Mouse (Mus musculus): Measurements from ENCODE around the gene Rxfp2. TPM values are rescaled to one million over a fixed set of nuclear protein-coding genes. Genes with fewer than 3 reads are reported as not detected.

Rxfp2 gene
- under 1 TPM; 0.35 to 0.72 TPM for total RNA-seq (2021)
- long read RNA-seq, experiment 1 = 0 reads
- long read RNA-seq, experiment 2 = 0 reads

DNA sequence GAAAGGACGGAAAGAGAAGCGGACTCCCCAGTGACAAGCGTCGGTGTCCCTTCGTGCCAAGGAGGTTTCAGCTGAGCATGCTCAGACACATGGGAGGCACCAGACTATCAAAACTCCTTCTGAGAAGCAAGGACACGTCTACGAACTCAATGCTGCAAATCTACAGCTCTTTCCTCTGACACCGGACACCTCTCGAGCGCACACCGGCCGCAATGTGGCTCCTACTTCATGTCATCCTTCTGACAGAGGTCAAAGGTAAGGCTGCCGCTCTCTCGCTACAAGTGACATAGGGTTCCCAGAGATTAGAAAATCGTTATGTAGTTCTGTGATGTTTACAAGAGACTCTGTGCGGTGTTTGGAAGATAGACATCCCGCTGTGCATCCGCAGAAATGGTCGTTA lies at the start of gene Rxfp2:
Rxfp2 (plus strand) TSS at position 20 of the 400 bp plus-strand sequence.
- DNase-seq (ENCODE audit: low spot score in 2 of 2) = no peak

- no peak for DNase-seq (ENCODE audit: low spot score in 2 of 2)
Observed at GRCm38 (mm10) chr5:149970261-149970660, 48.2 kb upstream of the Rxfp2 start.

DNA sequence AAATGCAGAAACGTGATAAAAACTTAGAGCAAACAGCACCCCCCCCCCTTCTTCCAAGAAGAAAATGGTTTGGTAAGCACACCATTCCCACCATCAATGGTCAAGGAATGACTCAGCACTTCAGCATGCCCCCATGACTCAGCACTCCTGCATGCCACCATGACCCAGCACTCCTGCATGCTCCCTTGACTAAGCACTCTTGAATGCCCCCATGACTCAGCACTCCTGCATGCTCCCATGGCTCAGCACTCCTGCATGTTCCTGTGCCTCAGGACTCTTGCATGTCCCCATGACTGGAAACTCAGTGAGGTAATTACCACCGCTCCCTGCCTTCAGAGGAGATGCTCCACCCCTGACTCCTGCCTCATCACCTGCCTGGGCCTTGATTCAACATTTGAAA lies 41.4 kb upstream of the Rxfp2 start:
- DNase-seq (ENCODE audit: low spot score in 2 of 2) = no peak

GRCm38 (mm10) chr5:149983621-149984020 lies 34.9 kb upstream of the Rxfp2 start:
- DNase-seq (ENCODE audit: low spot score in 2 of 2) = peak in 1 of 2 experiments; percentile 24

GRCm38 (mm10) chr5:149994578-149994977 lies 23.9 kb upstream of the Rxfp2 start:
- DNase-seq (ENCODE audit: low spot score in 2 of 2) = no peak

GRCm38 (mm10) chr5:149996614-149997013 lies 21.9 kb upstream of the Rxfp2 start:
- no peak for DNase-seq (ENCODE audit: low spot score in 2 of 2)

GRCm38 (mm10) chr5:149997321-149998034 lies 21.0 kb upstream of the Rxfp2 start:
- no peak for DNase-seq (ENCODE audit: low spot score in 2 of 2)

DNA sequence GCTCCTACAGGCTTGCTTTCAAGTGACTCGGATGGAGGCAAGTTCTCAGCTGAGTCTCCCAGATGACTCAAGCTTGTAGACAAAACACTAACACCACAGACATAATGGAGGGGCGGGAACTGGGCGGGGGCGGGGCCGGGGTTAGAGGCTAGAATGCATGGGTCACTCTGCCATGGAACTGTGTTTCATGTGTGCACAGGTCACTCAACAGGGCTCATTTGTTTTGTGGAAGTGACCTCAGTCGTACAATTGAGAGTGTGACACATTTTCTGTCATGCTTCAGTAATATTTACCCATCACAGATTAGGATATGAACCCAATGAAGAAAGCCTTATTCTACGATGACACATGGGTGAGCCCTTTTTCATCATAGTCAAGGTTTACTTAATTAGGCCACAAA lies 20.2 kb upstream of the Rxfp2 start:
- no peak for DNase-seq (ENCODE audit: low spot score in 2 of 2)

DNA sequence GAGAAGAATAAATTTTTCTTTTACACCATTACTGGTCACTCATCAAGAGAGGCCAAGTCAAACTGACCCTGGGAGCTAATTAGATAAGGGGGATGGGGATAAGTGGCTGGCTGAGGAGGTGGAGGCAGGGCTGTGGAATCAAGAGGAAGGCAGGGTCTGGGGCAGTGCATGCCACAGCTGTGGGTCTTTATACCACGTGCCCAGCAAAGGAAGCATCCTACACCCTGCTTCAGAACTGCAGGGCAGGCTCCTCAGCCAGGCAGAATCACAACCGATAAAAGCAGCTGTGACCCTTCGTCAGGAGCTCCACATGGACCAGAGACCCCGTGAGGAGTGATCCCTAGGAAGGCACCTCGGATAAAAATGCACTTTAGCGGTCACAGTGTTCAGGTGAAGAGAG lies 13.1 kb upstream of the Rxfp2 start:
- DNase-seq (ENCODE audit: low spot score in 2 of 2) = no peak

GRCm38 (mm10) chr5:150016861-150017260 lies 1.6 kb upstream of the Rxfp2 start:
- no peak for DNase-seq (ENCODE audit: low spot score in 2 of 2)

- peak in 1 of 2 experiments; percentile 20 for DNase-seq (ENCODE audit: low spot score in 2 of 2)
Observed at GRCm38 (mm10) chr5:150017672-150018071, 803 bp upstream of the Rxfp2 start.

DNA sequence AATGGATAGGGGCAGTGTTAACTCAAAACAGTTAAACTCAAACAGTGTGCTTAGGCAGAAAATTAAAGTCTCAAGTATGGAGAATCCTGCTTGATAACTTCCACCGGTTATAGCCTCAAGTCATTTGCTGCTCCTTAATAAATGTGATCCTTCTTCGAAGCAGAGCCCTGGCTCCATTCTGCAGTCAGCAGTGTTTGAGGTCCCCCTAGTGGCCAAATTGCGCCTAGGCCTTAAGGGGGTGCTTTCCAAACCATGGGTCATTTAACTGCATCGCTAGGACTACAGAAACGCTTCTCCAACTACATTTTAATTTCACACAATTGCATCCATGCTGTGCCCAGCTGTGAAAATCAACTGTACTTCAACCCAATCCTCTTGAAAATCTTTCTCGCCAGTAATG lies 2.4 kb downstream of the Rxfp2 start:
- DNase-seq (ENCODE audit: low spot score in 2 of 2) = peak; percentile 80 to 84

DNA sequence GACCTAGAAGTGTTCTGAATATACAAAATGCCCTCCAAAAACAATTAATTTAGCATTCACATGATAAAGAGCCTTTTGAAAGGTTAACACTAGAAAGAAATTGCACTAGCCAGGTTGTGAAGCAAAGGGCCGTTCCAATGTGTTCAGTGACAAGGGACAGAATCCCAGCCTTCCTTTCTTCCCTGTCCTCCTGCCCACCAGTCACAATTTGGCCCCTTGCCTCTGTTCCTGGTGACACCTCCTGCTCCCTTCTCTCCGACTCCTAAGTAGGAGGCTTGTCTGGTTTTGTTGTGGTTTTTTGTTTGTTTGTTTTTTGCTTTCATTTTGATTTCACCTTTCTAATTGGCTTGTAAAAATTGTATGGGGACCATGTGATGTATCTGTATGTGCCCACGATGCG lies 3.3 kb downstream of the Rxfp2 start:
- no peak for DNase-seq (ENCODE audit: low spot score in 2 of 2)

DNA sequence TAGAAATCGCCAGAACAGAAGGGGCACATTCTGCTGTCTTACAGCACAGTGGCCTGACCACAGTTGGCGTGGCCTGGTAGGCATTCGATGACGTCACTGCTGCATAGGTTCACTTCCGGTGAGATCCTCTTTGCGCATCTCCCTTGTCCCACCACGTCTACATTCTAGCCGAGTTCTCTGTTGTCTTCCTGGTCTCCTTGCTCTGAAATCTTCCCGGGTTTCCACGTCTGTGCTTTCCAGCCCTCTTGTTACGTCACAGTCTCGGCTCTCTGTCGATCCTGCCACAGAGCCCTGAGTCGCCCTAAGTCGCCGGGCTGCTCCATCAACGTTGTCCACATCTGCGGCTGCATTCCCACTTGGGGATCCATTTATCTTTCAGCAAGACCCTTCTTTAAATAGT lies 4.1 kb downstream of the Rxfp2 start:
- DNase-seq (ENCODE audit: low spot score in 2 of 2) = no peak

DNA sequence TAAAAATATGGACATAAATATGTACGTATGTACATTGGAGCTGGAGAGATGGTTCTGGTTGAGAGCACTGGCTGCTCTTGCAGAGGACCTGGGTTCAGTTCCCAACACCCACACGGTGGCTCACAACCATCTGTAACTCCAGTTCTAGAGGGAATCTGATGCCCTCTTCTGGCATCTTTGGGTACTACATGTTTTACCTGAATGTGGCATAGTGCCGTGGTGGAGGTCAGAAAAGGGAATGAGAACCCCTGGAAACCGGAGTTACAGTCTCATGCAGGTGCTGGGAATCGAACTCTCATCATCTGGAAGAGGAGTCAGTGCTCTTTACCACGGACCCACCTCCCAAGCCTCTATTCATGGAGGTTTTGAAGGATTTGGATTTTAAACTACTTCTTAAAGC lies 5.0 kb downstream of the Rxfp2 start:
- DNase-seq (ENCODE audit: low spot score in 2 of 2) = no peak

DNA sequence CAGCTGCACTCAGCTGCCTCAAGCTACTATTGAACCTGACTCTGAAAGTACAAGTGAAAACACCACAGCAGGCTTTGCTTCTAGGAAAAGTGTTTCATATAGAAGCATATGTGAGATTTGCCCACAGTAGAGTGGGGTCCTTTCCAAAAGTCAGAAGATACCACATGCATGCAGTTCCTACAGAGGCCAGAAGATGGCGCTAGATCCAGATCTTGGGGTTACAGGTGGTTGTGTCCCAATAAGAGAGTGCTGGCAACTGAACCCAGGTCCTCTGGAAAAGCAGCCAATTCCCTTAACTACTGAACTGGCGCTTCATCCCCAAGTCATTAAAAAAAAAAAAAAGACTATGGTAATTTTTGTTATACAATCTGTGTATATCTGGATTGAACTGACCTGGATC lies 5.7 kb downstream of the Rxfp2 start:
- DNase-seq (ENCODE audit: low spot score in 2 of 2) = no peak

- no peak for DNase-seq (ENCODE audit: low spot score in 2 of 2)
Observed at GRCm38 (mm10) chr5:150024901-150025300, 6.4 kb downstream of the Rxfp2 start.

- DNase-seq (ENCODE audit: low spot score in 2 of 2) = no peak
Observed at GRCm38 (mm10) chr5:150025326-150025725, 6.9 kb downstream of the Rxfp2 start.

DNA sequence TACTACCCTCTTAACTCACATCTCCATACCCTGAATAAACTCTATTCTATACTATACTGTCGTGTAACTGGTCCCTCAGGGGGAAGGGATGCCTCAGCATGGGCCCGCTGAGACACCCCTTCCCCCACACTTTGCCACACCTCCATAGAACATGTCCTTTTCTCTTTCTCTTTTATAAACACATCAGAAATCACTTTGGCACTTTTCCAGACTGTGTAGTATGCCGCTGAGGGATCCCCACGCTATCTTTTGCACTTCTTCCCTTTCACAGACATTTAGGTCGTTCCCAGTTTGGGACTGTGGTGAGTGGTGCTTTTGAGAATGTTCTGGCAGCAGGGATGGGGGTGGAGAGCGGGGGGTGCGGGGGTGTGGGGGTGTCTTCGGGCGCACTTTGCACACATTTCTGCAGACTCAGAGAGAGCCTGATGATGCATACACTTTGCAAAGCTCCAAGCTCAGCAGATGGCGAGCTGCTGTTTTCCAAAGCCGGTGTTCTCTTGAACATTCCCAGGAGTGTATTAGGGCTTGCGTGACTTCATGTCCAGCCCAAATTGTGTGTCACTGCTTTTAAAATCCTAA lies 8.1 kb downstream of the Rxfp2 start:
- DNase-seq (ENCODE audit: low spot score in 2 of 2) = peak; percentile 22 to 61

DNA sequence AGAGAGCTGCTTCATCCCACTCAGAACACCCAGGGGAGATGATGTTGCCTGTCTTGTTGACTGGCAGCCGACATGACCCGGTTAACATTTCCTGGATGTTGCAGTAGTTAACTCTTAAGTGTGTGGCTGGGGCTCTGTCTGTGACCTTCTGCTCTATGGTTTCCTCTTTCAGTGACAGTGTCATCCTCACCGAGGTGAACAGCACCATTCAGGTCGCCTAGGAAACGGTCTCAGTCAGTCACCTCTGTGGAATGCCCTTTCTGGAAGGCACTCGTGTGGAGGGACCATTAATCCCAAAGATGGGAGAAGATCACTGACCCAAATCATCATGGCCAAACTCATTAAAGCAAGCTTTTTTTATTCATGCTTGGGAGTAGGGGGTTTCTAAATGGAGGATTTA lies 12.7 kb downstream of the Rxfp2 start:
- no peak for DNase-seq (ENCODE audit: low spot score in 2 of 2)

DNA sequence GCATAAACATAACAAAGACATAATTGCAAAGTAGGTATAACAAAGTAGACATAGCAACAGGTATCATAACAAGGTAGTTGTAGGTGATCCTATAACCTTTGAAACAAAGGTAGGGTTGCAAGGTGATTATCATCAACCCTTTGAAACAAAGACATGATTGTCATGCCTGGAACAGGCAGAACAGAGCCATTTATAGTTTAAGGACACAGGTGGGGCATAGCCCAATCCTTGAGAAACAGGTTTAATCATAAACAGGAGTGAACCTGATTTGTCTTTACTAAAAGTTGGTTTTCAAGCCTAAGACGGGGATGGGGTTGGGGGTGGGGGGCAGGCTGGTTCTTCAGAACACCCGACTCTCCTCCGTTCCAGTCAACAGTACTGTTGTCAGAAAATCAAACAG lies 13.2 kb downstream of the Rxfp2 start:
- no peak for DNase-seq (ENCODE audit: low spot score in 2 of 2)

GRCm38 (mm10) chr5:150032075-150032492 lies 13.6 kb downstream of the Rxfp2 start:
- DNase-seq (ENCODE audit: low spot score in 2 of 2) = peak; percentile 21 to 58

GRCm38 (mm10) chr5:150036286-150036685 lies 17.8 kb downstream of the Rxfp2 start:
- no peak for DNase-seq (ENCODE audit: low spot score in 2 of 2)
